Mouse (Mus musculus) liver, adult 2 months (tissue): ENCODE results near the gene Hpf1.

ENCODE experiments used
- CTCF ChIP-seq: fragments of 200-500 bp; IDR thresholded peaks from 2 replicates; pipeline ENCODE4 v1.5.1; 2011; ENCODE audit warnings: low read depth, low read length, control low read depth
- POLR2A ChIP-seq: fragments of 200-500 bp; IDR thresholded peaks from 2 replicates; pipeline ENCODE4 v1.6.1; 2011; ENCODE audit warnings: low read length, control low read depth; ENCODE audit not compliant: insufficient read depth; ENCODE audit errors: extremely low read depth

DNA sequence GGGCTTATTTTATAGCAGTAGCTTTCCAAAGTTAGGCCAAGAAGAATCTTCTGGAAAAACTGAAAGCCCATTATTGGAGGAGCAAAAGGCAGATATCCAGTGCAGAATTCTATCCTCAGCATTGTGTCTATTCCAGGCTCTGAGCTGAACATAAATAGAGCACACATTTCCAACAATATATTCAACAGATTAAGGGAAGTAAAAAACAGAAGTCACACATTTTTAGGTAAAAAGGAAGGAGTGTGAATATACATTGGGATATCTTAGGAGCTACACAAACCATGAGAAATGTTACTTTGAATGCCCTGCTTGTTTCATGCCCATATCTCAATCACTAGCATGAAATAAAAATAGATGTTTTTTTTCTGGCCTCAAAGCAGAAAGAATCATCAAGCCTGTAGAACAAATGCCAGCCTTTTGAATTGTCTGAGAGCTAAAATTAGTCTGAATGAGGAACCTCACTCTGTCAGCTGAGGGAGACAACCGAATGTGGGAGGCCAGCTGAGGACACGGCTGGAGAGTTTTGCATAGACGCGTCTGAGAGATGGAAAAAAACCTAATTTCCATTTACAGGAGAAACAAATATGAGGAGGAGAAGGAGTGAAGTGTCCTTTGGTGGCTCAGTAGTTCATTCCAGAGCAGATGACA, 22.6 kb upstream of the Hpf1 start:
- TF ChIP-seq CTCF (no peak), POLR2A (no peak)
